Mouse (Mus musculus) 3T3-L1 (cell line): ENCODE measurements around the gene Slc22a18.

Source experiments
- DNase-seq: peaks from one replicate; pipeline ENCODE4 v3.0.0-alpha.2; 2015; ENCODE audit warnings: low read depth, low spot score

The Slc22a18 gene

DNA sequence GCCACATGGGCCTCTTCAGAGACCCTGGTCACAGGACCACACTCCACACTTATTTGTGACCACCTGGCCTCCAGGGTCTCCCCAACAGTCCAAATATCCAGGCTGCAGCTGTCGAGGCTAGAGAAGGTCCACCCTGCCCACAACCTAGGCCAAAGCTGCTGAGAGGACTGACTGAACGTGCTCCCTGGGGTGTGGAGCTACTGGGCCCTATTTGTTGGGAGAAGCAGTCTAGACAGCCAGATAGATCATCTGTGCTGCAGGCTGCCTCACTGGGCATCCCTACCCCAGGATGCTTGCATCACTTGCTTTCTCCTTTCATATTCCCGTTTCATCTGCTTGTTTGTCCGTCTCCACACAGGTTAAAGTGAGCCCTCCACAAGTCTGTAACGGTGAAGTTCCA, 11.0 kb upstream of the Slc22a18 start:
- DNase-seq, result no peak

DNA sequence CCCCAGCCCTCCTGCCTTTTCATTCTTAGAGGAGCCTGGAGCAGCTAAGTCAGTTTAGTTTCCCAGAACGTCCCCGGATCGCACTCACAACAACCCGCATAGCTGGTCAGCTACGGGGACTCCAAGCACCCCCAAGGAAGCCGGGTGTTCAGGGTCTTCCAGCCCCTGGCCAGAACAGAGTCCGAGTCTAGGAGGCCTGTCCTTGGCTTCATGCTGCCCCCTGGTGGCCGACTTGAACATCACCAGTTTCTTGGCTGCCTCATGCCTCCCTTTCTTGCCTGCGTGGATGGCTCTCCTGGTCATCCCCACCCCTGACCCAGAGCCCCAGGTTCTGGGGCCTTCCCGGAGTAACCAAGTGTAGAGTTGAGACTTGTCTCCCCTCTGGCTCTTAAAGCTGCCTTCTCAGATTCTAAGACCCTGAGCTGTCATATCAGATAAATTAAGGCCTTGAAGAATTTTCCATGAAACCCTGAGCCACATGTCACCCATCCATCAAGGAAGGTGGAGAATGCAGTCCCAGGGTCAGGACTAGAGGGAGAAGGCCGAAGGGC, 9.6 kb upstream of the Slc22a18 start:
- DNase-seq, result peak; percentile 61

DNA sequence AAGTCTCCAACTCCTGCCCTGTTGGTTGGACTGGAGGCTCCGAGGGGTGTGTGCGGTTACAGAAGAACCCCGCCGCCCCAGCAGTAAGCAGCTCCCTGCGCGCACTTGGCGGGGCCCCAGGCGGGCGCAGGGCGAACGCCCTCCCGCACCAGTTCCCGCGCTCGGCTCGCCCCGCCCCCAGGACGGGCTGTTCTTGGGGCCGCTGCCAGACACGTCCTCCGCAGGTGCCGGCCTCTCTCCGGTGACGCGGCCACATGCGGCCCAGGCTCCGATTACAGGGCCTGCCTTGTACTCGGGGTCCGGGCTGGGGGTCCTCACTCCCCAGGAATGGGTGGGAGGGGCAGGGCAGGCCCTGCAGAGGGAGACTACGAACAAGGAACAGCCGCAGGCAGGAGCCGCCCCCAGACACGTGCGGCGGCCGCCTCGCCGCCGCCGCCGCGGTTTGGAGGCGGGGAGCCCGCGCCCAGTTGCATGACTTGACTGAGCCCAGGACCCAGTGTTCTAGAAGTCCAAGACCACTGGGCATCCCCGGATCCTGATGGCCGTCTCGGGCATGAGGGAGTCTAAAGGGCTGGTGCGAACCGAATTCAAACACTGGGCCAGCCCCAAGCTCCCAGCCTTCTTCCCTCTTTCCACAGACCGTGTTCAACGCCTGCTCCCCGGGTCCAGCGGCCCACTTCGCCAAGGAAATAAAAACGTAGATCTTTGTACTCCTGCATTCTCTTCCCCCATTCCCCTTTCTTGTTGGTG, 8.6 kb upstream of the Slc22a18 start:
- DNase-seq, result no peak

DNA sequence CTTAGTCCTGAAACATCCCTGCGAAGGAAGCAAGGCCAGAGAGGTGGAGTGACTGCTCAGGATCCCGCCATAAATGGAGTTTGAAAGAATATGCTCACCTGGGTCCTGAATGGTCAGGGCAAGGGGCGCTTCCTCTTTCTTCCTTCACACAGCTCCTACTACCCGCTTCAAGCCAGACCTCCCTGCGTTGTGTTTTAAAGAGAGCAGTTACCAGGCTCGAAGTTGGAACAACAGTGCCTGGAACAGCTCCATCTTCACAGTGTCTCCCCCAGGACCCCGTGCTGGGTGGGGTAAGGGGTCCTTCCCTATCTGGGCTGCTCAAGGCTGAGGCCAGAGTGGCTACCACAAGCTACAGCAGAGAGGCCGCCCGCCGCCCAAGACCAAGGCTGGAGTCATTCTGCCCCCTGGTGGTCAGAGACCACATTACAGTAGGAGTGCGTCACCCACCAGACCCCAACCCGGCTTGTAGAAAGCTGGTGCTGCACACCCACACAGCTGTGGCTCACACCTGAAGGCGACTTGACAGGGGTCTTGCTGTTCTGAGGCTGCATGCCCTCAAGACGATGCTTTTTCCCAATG, 7.3 kb upstream of the Slc22a18 start:
- peak; percentile 61 for DNase-seq

DNA sequence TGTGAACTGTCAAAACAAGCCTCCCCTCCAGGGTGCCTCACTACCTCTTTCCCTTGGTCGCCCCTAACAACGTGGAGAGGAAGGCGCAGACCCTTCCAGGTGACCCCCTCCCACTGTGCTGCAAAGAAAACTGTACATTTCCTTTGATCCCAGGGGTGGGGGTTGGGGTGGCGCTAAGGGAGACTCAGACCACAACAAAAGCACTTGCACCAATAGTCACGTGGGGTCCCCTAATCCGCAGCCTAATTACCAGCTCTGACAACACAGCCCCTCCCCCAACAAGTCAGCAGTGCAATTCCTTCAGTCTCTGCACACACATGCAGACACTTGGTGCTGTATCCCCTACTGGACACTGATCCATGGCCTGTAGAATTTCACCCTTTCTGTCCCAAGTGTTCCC, 5.8 kb upstream of the Slc22a18 start:
- no peak for DNase-seq

DNA sequence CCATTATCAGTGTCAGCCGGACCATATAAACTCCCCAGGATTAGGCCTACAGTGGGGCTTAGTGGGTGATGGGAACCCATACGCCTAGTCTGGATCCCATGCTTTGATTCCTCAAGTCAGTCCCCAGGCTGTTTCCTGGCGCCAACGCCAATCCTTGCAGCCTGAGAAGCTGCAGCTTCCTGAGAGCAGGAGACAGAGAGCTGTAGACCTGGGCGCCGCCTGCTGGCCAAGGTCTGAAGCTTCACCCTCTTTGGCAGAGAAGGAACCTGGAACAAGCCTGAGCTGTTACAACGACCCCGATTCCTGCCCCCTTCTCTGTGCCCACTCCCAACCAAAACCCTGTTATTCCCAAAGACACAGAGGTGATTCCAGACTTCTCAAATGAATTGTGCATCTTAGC, 3.6 kb upstream of the Slc22a18 start:
- peak; percentile 74 for DNase-seq

DNA sequence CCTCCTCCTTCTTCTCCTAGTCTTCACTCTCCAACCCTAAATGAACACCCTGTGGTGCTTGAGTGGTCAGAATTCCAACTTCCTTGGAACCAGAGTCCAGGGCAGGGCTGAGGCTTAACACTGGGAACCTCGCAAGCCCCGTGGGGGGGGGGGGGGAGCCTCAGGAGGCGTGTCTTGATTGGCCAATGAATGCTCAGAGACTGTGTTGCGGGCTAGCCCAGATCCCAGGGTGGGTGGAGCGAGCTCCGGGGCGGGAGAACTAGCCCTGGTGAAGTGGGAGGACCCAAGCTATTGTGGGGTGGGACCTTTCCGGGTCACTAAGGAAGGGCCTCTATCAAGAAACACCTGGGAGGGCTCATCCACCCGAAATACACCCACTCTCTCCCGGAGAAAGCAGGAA, 1.3 kb downstream of the Slc22a18 start:
- no peak for DNase-seq

DNA sequence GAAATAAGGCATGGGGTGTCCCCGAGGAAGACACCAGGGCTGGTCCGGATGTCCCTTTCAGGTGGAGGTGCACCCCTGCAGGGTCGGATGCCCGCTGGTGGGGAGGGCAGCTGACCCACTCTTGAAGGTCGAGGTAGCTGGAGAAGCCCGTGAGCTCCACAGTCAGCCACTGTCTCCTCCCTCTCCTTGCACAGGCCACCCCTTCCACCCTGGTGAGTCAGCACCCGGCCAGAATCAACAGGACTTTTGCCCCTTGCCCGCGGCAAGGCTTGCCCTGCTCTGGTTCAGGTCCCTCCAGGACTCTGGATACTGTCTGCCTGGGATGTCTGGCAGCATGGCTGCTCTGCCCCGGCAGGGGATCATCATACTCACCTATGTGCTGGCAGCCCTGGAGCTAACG, 2.3 kb downstream of the Slc22a18 start:
- no peak for DNase-seq

DNA sequence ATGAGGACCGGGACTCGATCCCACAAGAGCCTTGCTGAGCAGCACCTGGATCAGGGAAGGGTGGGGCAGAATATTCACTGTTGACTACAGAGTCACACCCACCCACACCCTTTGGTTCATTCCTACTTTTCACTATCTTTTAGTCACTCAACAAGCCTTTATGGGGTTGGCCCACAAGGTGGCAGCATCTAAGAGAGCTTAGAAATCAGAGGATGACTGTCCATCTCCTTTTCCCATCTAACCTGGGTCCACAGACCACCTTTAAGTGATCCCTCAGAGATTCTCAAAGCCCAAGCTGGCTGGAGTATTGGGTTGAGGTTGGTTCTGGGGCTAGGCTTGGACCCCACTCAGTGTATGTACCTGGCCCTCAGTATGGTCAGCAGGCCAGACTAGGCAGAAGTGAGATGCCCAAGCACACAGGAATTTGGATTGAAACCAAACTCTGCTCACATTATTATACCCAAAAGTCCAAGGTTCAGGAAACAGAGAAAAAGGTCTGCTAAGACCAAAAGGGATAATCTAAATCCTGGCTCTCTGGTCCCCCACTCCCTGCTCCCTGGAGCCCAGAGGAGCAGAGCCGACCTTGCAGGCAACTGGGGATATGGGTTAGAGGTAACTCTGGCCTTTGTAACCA, 3.3 kb downstream of the Slc22a18 start:
- DNase-seq, result peak; percentile 21

DNA sequence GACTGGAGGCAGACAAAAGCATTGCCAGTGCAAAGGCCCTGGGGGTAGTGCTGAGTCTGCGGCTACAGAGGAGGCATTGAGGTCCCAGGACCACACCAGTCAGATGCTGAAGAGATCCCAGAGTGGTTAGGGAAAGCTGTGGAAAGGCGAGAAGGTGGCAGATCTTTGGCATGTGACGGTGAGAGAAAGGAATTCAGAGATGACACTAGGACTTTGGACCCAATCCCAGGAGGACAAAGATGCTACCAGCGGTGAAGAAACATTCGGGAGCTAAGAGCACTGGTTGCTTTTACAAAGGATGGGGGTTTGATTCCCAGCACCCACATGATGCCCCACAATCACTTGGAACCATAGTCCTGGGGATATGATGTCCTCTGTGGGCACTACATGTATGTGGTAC, 4.3 kb downstream of the Slc22a18 start:
- no peak for DNase-seq

DNA sequence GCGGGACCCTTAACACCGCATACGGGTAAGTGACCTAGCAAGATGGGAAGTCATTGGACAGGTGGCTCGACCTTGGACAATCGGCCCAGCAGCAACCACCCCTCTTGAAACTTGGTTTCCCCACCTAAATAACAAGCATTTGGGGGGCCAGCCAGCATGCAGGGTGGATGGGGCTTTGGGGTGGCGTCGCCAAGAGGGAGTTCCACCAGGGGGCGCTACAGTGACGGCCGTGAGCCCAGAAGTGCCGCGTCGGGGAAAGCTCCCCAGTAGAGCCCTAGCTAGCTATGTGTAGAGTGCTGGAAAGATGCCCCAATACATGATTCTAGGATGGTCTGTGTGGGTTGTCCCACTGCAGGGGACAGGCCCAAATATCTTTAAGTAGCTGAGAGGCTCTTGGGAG, 7.0 kb downstream of the Slc22a18 start:
- DNase-seq, result no peak

DNA sequence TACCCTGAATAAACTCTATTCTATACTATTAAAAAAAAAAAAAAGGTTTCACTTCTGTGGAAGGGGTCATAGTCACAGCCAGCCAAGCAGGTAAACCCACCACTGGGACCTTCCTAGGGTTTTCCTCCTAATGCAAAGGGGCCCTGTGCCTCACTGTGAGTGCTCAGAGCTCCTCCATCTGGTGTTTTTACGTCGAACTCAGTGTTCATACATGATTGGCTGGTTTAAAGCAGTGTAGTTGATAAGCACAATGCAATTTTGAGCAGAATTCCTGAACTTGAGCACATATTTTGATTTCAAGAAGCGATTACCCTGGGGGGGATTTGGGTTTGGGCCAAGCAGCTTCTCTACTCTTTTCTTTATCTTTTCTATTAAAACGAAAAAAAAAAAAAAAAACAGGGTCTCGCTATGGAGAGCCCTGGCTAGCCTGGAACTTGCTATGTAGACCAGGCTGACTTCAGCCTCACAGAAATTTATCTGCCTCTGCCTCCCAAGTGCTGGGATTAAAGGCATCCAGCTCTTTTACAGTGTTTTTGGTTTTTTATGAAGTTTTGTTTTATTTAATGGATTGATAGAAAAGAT, 8.4 kb downstream of the Slc22a18 start:
- DNase-seq, result no peak

DNA sequence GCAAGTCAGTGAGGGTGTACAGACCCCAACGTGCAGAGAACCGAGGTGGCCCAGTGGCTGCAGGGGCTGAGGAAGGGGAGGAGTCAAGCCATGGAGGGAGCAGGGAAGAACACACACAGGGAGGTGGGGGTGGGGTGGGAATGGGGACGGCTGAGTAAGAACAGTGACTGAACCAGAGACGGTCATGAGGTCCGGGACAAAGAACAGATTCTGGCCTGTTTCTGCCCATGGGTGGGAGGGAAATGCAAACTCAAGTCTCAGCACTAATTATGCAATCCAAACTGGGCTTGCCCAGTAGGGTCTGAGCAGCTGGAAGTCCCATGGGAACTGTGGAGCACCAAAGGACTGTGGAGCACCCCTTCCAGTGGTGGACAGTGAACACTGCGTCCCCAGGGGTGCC, 9.0 kb downstream of the Slc22a18 start:
- no peak for DNase-seq

DNA sequence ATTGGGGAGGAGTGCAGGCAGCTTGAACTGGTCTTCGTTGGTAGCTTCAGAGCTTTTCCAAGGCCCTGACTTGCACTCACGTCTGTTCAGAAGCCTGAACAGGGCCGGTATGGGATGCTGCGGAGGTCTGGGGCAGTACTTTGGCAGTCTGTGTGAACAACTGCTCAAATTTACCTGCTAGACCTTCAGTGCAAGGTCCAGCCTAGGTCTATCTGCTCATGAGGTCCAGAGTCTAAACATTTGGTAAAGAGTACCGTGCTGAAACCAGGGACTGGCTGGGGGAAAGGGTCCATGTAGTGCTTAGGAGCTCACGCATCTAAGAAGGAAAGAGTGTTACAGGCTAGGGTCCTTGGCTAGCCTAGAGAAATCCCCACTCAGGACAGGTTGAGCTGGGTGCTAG, 16.2 kb downstream of the Slc22a18 start:
- DNase-seq, result no peak

DNA sequence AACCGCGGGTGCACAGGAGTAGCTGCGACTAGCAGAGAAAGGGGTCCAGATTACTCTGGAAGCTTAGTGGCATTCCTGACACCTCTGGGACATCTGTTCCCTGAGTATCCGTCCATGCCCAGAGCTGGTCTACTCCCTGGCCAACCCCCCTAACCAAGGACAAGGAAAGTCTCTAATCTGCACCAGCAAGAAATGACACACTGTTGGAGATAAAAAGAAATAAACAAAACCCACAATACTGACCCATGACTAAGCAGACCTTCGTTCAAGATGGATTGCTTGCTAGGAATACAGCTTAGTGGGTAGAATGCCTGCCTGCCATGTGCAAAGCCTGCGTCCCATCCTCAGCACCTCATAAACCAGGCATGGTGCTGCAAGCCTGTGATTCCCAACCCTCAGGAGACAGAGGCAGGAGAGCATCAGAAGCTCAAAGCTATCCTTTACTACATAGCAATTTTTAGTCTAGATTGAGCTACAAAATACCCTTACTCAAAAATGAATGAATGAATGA, 20.1 kb downstream of the Slc22a18 start:
- no peak for DNase-seq

DNA sequence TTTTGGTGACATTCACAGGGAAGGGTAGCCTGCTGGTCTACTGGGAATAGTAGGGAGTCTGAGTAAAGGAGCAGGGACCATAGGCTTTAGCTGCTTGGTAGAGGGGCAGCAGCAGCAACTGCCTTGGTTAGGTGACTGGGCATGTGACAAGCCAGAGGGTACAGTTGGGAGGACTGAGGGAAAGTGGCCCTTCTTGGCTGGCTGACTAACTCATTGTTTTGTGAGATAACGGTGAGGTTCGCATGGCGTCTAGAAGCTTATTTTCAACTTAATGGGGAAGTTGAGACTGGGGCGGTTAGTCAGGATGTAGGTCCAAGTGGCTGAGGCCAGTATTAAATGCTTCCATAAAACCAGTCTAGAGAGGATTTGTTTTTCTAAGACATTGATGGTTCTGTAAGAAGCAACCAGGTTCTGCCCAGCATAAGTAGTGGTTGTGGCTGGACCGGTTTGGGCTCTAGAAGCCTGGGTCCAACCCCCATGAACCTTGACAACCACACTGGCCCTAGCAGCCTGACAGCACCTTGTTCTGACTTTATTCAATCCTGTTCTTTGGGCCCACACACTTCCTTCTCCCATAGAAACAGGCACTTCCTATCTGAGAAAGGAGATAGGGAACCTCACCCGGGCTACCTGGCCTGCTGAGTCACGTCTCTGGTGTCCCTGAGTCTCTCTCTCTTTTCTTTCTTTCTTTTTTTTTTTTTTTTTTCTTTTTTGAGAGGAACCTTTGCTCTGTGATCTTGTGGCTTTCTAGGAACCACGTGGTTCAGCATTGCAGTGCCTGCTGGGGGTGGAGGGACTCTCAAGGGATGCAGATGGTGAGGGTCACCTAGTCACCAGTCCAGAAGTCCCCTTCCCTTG, 21.8 kb downstream of the Slc22a18 start:
- no peak for DNase-seq

DNA sequence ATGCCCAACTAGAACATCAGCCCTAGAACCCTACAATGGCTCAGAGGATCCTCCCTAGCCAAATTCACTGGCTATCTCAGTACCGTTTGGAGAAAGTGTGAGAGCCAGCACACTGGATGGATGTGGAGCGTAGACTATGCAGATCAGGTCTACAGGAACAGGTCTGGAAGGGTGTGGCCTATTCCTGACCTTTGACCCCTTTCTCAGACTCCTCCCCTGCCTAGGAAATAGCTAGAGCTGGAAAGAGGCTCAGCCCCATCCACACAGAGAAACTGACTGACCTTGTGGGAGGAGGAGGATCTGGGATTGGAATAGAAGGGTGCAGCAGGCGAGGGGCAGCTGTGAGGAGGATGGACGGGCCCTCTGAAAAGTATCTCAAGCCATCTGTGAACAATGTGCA, 25.0 kb downstream of the Slc22a18 start:
- DNase-seq, result no peak

DNA sequence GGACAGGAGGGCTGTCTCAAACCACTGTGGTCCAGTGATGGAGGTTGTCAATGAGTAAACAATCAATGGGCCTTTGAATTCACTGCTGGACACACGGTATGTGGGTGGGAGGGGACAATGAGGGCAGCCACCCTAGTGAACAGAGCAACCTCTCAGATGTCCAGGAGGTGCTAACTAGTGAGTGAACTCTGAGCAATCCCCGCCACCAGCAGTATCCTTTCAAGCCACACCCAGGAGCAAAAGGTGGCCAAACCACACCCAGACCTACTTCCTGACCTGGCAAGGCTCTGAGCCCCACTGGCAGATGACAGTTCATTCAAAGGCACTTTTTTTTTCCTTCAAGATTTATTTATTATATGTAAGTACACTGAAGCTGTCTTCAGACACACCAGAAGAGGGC, 27.4 kb downstream of the Slc22a18 start:
- DNase-seq, result peak; percentile 17

DNA sequence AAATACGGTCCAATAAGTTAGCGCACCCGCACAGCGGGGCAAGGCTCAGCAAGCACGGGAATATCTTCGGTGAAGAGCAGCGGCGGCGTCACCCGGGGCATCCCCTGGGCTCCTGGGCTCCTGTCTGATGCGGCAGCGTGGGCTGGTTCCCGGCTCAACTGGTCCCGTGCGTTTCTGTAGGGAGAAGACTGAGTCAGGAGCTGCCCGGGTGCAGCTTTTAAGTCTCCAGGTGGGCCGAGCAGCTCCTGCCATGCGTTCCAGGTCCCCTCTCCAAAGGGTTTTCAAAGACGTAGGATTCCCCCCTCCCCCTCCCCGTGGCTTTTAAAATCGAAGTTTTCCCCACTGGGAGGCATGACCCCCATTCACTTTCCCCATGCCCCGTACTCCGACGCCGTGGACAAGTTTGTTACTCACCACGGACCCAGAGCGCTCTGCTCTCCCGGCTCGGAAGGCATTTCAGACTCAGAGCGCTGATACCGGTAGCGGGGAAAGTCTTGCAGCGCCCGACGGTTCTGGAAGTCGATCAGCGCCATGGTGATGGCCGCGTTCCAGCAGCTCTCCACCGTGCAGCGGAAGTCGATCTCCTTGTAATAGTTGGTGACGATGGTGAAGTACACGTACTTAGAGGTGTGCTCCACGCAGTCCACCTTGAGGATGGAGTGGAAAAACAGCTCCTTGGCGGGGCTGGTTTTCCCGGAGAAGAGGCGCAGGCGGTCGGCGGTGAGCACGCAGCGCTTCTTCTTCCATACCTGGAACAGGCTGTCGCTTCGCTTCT, 28.3 kb downstream of the Slc22a18 start:
- DNase-seq, result no peak

DNA sequence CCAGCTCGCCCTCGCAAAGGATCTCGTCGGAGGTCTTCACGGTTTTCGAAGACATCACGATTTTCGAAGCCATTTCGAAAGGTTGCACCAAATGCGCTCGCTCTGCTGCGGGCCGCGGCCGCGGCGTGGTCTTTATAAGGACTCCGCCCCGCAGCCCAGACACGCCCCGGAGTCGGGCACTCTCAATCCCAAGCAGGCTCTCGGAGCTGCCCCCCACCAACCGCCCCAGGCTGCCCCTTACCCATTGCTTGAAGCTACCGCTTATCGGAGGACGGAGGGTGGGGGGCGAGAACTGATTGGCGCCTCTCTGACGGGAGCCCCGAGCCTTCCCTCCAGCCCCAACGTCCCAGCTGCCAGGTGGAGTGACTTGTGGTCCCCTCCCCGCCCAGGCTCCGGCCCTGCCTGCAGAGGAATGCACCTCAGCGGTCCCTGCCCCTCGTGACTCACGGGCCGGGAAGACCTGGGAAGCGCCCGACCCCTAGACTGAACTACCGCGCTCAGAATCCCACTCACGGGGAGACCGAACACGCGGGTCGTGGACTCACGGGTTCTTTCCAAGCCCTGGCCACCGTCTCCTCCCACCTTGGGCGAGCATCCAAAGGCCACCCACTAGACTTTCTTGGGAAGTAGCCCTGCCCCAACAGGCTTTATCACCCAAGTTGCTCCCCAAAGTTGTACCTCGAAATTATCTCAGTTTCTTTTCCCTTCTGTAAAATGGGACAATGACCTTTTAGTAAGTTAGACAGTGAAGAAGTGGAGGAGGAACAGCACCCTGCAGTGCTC, 29.1 kb downstream of the Slc22a18 start, which contains the start of gene Phlda2:
Gene Phlda2 (minus strand): TSS at position 733 of the 783 bp plus-strand sequence.
- DNase-seq, result no peak
